Mouse (Mus musculus) left cerebral cortex, postnatal 25 days (tissue): ENCODE results near the gene Ddt. TPM values are rescaled to one million over a fixed set of nuclear protein-coding genes. Genes with fewer than 3 reads are reported as not detected.
"Not testable (repeated sequence)": the region's sequence is repeated elsewhere in the genome, so short reads cannot be mapped to it uniquely, and the experiment has no call there.

Source experiments
- DNase-seq, 2 experiments: peaks; one replicate each; pipeline ENCODE4 v3.0.0; 2022; ENCODE audit warnings: low spot score in 2 of 2, mixed read lengths in 1 of 2
- intact Hi-C: fragments of 180-260 bp; cut with DNase I; formaldehyde crosslinking; loops from one replicate; pipeline ENCODE4 v1.15.1; 2025
- total RNA-seq, 2 experiments: library from RNA; stranded (reverse); gene quantifications; 2 replicates each; pipeline ENCODE4 v1.2.3; 2021

Gene Ddt
- total RNA-seq, 2 experiments from 2014 or later: 36.1 to 43.6 TPM

DNA sequence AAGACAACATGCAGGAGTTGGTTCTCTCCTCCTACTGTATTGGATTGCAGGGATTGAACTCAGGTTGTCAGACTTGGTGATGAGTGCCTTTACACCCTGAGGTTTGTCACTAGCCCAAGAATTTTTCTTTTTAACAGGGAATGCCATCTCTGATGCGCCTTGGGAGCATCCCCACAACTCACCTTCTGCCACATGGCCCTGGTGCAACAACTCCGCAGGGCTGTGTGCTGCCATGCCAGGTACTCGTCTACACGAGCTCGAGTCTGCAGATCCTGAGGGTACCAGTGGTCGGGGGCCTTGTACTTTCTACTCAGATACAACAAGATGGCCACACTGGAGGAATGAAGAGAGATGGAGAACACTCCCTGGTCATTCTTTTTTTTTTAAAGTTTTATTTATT is 3.3 kb upstream of the Ddt start:
- no peak for DNase-seq
- intact Hi-C loops: no loop called here

DNA sequence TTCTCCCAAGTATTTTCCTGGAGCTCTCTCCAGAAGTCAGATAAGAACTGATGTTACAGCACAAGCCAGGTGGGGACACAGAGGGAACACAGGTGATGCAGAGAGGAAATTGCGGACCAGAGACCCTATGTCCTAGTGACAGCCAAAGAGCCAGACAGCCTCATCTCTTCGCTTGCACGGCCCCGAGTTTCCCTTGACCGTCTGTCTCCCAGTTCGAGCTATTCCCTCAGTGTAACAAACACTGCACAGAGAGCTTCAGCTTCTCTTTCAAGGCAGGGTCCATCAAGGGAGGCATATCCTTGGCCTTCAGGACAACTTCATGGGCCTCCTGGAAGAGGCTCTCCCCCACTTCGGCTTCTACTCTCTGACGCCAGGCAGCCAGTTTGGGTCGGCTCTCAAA is 1.4 kb upstream of the Ddt start:
- intact Hi-C loops: no loop called here
- DNase-seq: no peak

DNA sequence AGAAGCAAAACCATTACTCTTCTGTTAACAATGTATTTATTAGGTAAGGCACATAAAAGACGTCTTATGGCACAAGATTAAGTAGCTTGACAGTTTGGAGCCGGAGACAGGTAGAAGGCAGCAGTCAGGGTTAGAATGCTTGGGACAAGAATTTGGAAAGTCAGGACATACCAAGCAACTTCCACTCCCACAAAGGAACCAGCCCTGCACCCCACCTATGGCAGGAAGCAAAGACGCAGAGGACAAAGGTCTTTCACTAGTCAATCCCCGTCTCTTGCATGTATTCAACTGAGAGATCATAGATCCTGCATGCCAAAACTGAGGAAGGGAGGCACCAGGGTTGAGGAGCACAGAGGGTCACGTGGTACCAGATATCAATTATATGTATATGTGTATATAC is 888 bp upstream of the Ddt start:
- intact Hi-C loops: no loop called here
- DNase-seq: no peak

DNA sequence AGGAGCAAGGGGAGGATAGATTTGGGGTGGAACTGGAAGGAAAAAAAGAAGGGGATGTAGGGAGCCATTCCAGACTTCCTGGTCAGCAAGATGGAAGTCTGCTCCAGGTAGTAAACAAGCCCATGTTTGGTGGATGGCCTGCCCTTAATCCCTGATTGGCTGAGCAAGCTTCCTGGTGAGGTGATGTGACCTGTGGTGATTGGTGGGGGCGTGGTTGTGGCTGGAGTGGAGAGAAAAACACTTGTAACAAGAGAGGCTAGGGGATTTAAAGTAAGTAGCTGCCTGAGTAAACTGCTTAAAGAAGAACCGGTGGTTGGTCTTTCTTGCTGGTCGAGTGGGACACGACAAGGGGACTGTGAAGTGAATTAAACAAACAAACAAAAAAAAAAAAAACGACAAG is 5.5 kb downstream of the Ddt start:
- DNase-seq, intact Hi-C loops: not testable (repeated sequence)

DNA sequence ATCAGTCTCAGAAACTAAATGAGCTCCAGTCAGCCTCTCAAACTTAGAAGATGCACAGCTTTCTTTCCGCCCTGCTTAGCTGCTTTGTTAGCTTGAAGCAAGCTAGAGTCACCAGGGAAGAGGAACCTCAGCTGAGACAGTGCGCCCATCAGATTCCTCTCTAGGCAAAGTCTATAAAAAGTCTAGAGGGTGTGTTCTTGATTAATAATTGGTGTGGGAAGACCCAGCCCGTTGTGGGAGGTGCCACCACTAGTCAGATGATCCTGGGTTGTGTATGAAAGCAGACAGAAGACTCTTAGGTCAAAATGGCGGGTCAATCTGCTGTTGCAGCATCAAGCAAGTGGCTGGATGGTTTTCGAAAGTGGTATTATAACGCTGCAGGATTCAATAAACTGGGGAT is 6.4 kb downstream of the Ddt start:
- no peak for DNase-seq
- intact Hi-C loops: no loop called here

DNA sequence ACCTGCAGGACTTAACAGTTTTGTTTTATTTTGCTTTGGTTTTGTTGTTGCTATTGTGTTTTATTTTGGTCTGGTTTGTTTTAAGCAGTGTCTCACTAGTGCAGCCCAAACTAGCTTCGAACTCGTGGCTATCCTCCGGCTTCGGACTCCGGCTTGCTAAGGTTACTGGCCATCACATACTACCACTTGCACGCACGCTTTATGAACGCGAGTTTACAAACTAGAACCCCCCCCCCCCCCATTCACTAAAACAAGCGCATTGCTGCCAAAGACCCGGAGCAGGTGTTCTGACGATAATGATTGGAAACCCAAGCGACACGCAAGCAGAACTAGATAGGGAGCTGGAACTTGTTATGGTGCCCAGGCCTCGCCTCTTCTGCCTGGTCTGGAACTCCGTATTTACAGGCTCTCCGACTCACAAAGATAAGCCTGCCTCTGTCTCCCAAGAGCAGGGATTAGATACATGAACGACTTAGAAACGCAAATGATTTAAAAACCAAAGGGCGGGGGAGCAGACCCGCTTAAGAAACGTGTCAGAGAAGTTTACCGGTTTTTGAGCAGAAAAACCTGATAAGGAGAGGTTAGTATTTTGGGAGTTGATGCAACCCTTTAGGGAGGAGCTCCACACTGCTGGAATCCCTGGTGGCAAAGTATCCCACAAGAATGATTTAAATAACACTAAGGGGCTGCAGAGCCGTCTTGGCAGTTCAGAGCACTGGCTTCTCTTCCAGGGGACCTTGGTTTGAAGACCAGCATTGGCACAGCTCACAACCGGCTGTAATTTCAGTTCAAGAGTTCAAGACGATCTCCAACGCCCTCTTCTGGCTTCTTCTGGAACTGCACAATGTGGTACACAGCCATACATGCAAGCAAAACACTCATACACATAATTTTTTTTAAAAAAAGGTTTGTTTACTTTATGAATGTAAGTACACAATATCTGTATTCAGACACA is 8.4 kb downstream of the Ddt start:
- intact Hi-C loops: loop anchor here (2.0 to 5.0 kb wide), 2 partner anchors 72 to 88 kb away; partner anchors contain the start of gene Gstt2
- DNase-seq: peak; percentile 30 to 33

DNA sequence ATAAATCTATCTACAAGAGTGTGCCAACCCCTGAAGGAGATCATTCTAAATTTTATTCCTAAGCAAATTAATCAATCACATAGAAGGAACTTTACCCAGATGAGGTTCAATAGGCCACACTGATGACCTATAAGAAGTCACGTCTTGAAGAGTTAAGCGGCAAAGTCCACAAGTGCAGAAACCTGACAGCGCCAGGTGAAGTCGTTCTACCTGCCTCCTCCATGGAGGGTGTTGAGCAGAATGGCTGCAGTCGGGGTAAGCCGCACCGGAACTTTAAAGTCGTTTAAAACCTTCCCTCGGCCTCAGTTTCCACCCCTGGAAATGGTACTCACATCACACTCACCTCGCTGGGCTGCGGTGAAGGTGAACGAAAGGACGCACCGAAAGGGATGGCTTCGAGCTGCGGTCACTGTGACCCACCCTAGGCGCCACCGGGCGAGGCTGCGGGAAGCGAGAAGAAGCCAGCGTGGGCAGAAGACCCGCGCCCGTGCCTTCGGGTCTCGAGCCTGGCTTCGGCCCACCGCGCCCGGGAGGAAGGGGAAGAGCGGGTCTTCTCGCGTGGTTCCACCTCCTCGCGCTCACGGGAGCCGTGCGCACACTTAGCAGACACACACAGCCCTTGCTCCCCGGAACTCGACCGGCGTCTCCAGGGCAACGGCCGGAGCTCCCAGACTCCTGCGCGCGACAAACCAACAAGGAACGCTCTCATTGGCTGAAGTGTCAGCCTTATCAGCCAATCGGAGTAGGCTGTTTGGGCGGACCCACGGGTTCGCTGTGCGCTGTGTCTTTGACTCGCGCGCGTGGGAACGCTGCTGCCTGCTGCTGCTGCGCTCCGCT is 9.3 kb downstream of the Ddt start, which contains the start of gene Cabin1:
Cabin1 (minus strand) TSS at position 660 of the 837 bp plus-strand sequence.
- intact Hi-C loops: loop anchor here (2.0 to 5.0 kb wide), 2 partner anchors 73 to 88 kb away; partner anchors contain the start of gene Gstt2
- peak; percentile 98 to 99 for DNase-seq

DNA sequence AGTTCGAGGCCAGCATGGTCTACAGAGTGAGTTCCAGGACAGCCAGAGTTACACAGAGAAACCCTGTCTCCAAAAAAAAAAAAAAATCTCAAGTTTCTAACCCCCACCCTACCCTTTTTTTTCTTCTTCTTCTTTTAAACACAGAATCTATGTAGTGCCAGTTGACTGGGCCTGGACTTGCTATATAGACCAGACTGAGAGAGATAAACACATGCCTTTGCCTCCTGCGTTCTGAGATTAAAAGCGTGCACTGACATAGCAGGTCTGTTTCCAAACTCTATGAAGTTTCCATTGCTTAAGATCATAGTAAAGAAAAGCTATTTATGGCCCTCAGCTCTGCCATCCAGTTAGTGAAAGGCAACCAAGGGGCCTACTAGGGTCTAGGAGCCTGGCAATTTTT is 10.8 kb downstream of the Ddt start:
- intact Hi-C loops: loop anchor here (5.0 kb wide), 1 partner anchor 90 kb away; no protein-coding TSS in a partner anchor
- DNase-seq: no peak

DNA sequence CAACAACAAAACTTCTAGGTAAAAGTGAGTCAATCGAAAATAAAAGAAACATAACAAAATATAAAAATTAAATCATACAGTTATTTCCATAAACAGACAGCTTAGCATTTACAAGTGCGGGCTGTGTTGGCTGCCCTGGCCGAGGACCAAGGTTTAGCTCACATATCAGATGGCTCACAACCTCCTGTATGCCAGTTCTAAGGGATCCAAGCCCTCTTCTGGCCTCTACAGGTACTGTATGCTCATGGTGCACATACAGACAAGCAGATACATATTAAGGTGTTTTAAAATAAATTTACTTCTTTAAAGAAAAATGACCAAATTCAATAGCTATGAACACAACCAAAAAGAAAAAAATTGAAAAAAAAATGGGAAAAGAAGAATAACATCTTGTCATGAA is 12.9 kb downstream of the Ddt start:
- DNase-seq: no peak
- intact Hi-C loops: loop anchor here (5.0 kb wide), 1 partner anchor 92 kb away; no protein-coding TSS in a partner anchor

DNA sequence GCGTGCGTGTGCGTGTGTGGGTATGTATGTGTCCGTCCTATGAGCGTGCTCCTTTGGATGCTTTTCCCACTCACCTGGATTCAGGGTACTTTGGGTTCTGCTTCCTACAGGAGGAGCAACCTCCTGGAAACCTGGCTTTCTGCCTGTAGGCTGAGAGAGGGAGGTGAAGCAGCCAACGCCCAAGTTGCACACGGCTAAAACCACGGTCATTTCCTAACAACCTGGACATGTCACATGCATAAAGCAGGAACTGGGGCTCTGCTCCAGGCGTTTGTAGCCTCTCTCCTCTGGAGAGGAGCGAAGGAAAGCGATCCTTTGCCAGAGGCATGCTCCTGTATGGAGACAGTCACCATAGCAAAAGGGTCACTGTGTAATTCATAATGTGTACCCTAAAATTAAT is 16.5 kb downstream of the Ddt start:
- intact Hi-C loops: no loop called here
- no peak for DNase-seq

DNA sequence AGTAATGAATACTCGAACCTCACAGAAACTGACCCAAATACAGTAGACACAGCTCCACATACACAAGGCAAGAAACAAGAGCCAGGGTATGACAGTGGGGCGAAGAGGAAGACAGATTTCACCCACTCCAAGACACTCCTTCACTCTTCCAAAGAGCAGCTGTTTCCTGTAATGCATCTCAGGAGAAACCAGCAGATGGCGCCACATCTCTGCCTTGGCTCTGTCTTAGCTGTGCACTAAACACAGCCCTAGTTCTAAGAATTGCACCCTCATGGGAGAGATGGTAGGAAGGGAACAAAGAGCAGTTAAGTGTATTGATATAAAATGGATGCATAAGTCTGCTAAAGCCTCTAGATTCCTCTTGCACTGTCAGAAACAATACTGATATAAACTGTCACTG is 29.2 kb downstream of the Ddt start:
- DNase-seq: peak; percentile 87 to 93
- intact Hi-C loops: loop anchor here (1.0 kb wide), 3 partner anchors 88 to 207 kb away; no protein-coding TSS in a partner anchor

DNA sequence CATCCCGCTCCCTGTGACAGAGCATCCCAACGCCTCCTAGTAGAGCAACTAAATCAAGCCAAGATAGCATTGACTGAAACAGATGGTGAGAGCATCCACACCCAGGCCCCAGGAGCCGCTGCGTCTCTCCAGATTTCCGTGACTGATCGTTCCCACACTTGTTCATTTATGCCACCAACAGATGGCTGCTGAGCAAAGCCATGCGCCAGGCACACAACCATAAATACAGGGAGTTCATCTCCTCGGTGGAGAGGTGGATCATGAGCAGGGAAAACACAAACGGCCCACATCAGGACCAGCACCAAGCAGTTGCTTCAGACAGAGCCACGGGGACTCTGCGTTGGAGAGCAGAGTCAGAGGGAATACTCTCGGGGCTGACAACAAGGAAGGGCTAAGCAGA is 29.8 kb downstream of the Ddt start:
- DNase-seq: peak; percentile 71 to 96
- intact Hi-C loops: loop anchor here (1.0 kb wide), 1 partner anchor 42 kb away; no protein-coding TSS in a partner anchor

DNA sequence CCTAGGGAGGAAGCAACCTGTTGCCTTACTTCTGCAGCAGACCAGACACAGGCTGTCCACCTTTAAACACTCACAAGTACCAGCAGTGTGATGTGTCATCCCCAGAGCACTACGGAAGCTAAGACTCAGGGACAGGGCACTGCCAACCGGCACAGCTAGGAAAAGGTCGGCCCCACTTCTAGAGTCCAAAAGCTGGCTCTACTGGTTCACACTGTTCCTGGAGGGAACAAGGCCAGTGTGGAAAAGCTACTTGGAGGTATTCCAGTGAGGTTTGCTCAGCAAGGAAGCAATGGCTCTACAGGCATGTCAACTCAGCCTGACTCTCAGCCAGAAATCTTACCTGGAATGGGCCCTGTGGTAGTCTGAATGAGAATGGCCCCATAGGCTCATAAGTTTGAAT is 32.3 kb downstream of the Ddt start:
- no peak for DNase-seq
- intact Hi-C loops: no loop called here

DNA sequence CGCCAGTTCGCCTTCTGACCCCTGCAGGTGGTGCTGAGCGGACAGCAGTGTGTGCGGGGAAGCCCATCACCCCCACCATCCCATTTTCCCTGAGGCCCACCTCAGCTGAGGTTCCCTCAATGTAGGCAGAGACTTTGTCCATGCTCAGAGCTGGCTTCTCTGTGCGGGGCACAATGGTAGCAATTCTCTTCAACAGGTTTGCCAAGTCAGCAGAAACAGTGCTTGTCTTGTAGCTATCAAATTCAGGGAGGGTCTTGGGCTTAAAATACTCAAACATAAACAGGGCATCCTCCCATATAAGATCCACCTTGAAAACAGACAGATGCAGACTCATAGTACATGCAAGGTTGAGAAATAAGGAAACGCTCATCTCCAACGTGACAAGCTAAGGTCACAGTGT is 47.8 kb downstream of the Ddt start:
- DNase-seq: no peak
- intact Hi-C loops: no loop called here

Other genes starting within 250 kb of the Ddt start
- gene Lrrc75b, start 213.1 kb downstream of the Ddt start, total RNA-seq: 1 to 10 TPM; 9.1 to 9.2 TPM
- gene Ggt1, start 211.8 kb downstream of the Ddt start, total RNA-seq: 1 to 10 TPM; 2.2 to 4.2 TPM
- gene Ggt5, start 184.1 kb downstream of the Ddt start, total RNA-seq: 1 to 10 TPM; 2.6 to 2.8 TPM
- gene Susd2, start 129.4 kb downstream of the Ddt start, total RNA-seq: 1 to 10 TPM; 5.8 to 8.4 TPM
- gene Cabin1, start 9.1 kb downstream of the Ddt start, total RNA-seq: 10 to 100 TPM; 69.4 to 69.7 TPM
- not detected for gene Gm20441, start 7.5 kb upstream of the Ddt start, total RNA-seq
- 1 to 10 TPM; 1.1 to 1.4 TPM for gene Gstt3, start 8.0 kb upstream of the Ddt start, total RNA-seq
- 1 to 10 TPM; 6.2 to 7.0 TPM for gene Gstt1, start 25.2 kb upstream of the Ddt start, total RNA-seq
- gene Gstt4, start 49.1 kb upstream of the Ddt start, total RNA-seq: not detected
- gene Gstt2, start 64.0 kb upstream of the Ddt start, total RNA-seq: 1 to 10 TPM; 4.0 to 5.5 TPM
- 100 to 1,000 TPM; 522 to 530 TPM for gene Mif, start 86.8 kb upstream of the Ddt start, total RNA-seq
- gene Derl3, start 120.0 kb upstream of the Ddt start, total RNA-seq: 1 to 10 TPM; 2.8 to 3.4 TPM
- gene Smarcb1, start 148.2 kb upstream of the Ddt start, total RNA-seq: 10 to 100 TPM; 75.2 to 81.8 TPM
- 100 to 1,000 TPM; 372 to 390 TPM for gene Chchd10, start 159.7 kb upstream of the Ddt start, total RNA-seq
- 1 to 10 TPM; 1.1 to 1.7 TPM for gene Mmp11, start 163.1 kb upstream of the Ddt start, total RNA-seq
- not detected for gene Gm867, start 167.3 kb upstream of the Ddt start, total RNA-seq
- gene Vpreb3, start 169.6 kb upstream of the Ddt start, total RNA-seq: not detected
- gene Gm5134, start 181.1 kb upstream of the Ddt start, total RNA-seq: not detected